In genomic region chr6:41654648-41655047, GRCm38 (mm10) we compare ENCODE assay signal across 25 mouse cellular contexts. TPM values are rescaled to one million over a fixed set of nuclear protein-coding genes. Genes with fewer than 3 reads are reported as not detected.
A peak's percentile ranks its signal among the peaks of the same experiment; 100 is the strongest.
DNase-seq lines count a peak whose midpoint lies in the region; ATAC-seq lines count a peak whose summit lies in the region.
"Had no signal": no experiment of that assay in that cellular context is flagged by ENCODE, and none has a peak within 500 bp of the region (broad histone marks: within the 10 kb centered on the region; RNA-seq: fewer than 3 reads in every experiment).

No protein-coding gene starts in this region.

- DNase-seq in thymus, postnatal 0 days (ENCODE audit: low spot score) = peak; percentile 9
- DNase-seq in thymus, postnatal 10 days (ENCODE audit: low spot score in 2 of 2) = no peak
- DNase-seq in CD4-positive, CD25-positive, alpha-beta regulatory T cell, adult 2 months (ENCODE audit: low read depth, low spot score) = peak; percentile 14
- peak; percentile 10 for DNase-seq in naive thymus-derived CD4-positive, alpha-beta T cell, adult 2 months (ENCODE audit: low read depth)
- no peak for DNase-seq in spleen, postnatal 10 days (ENCODE audit: low spot score in 2 of 2)
- no peak for DNase-seq in lung, postnatal 4 days
- DNase-seq: adrenal gland, postnatal 10 days; cerebellum, adult 11 months; cerebellum, adult 8-10 months; cerebellum, postnatal 14 days; gastrocnemius, adult 2 months; gastrocnemius, postnatal 25 days; heart, adult 11 months; heart, postnatal 14 days had no signal

- peak; percentile 80 to 87 for ATAC-seq in hematopoietic stem cell, adult 5-6 weeks (replicated peaks in 1 of 2; ENCODE audit: insufficient read depth in 1 of 2, low FRiP score in 2 of 2, low TSS enrichment in 1 of 2, low read depth in 1 of 2, poor library complexity in 2 of 2, severe bottlenecking in 2 of 2)
- ATAC-seq: forebrain, embryonic 14.5 days had no signal

RNA-seq across cellular contexts. Expression of gene Trpv6, which starts 18.4 kb away (rescaled TPM):
- polyA plus RNA-seq in thymus, postnatal 0 days (2015; fragmentation: Nextera tagmentation; extraction: Ambion mirVana) = 0.64 and 1.1 TPM in 2 replicates
- not detected in 2 replicates for total RNA-seq in hematopoietic stem cell, adult 5-6 weeks (2017)
- total RNA-seq: adrenal gland, postnatal 10 days; gastrocnemius, adult 2 months; gastrocnemius, postnatal 25 days; heart, postnatal 14 days had no signal
- polyA plus RNA-seq: G1E; heart, embryonic 14.5 days had no signal

RNA-seq across cellular contexts. Expression of gene Trpv5, which starts 25.9 kb away (rescaled TPM):
- 0.04 TPM in 1 of 2 replicates, not detected in the other for polyA plus RNA-seq in thymus, postnatal 0 days (2015; fragmentation: Nextera tagmentation; extraction: Ambion mirVana)
- total RNA-seq in hematopoietic stem cell, adult 5-6 weeks (2017) = not detected in 2 replicates
- total RNA-seq: adrenal gland, postnatal 10 days; gastrocnemius, adult 2 months; gastrocnemius, postnatal 25 days; heart, postnatal 14 days had no signal
- polyA plus RNA-seq: brain, embryonic 14.5 days; embryonic facial prominence, embryonic 10.5 days; embryonic facial prominence, embryonic 14.5 days; forebrain, embryonic 14.5 days; G1E; heart, embryonic 10.5 days; heart, embryonic 14.5 days; hindbrain, embryonic 10.5 days; hindbrain, embryonic 14.5 days had no signal

RNA-seq across cellular contexts. Expression of gene Llcfc1, which starts 29.6 kb away (rescaled TPM):
- 0.18 TPM in 1 of 2 replicates, not detected in the other for polyA plus RNA-seq in thymus, postnatal 0 days (2015; fragmentation: Nextera tagmentation; extraction: Ambion mirVana)
- total RNA-seq in hematopoietic stem cell, adult 5-6 weeks (2017) = not detected in 2 replicates
- total RNA-seq: adrenal gland, postnatal 10 days; adrenal gland, postnatal 4 days; G1E; gastrocnemius, adult 2 months; gastrocnemius, postnatal 25 days; heart, postnatal 14 days had no signal
- polyA plus RNA-seq: brain, embryonic 14.5 days; embryonic facial prominence, embryonic 10.5 days; embryonic facial prominence, embryonic 14.5 days; forebrain, embryonic 14.5 days; G1E; heart, embryonic 10.5 days; heart, embryonic 14.5 days; hindbrain, embryonic 10.5 days; hindbrain, embryonic 14.5 days had no signal

RNA-seq across cellular contexts. Expression of gene Ephb6, which starts 49.4 kb away (rescaled TPM):
- polyA plus RNA-seq in thymus, postnatal 0 days (2015; fragmentation: Nextera tagmentation; extraction: Ambion mirVana) = 81.3 and 84.2 TPM in 2 replicates
- 10.7 and 17.9 TPM in 2 replicates for total RNA-seq in hematopoietic stem cell, adult 5-6 weeks (2017)

RNA-seq across cellular contexts. Expression of gene Kel, which starts 49.5 kb away (rescaled TPM):
- polyA plus RNA-seq in thymus, postnatal 0 days (2015; fragmentation: Nextera tagmentation; extraction: Ambion mirVana) = 0.31 and 0.75 TPM in 2 replicates
- total RNA-seq in hematopoietic stem cell, adult 5-6 weeks (2017) = 2.3 and 12.9 TPM in 2 replicates
- total RNA-seq: gastrocnemius, adult 2 months; gastrocnemius, postnatal 25 days had no signal

Comparison
In these comparisons a context has a peak if more than half of its experiments do, and no peak if none do; other contexts are left out.
1. DNase-seq: peak in thymus, postnatal 0 days (single experiment), CD4-positive, CD25-positive, alpha-beta regulatory T cell, adult 2 months (single experiment) and naive thymus-derived CD4-positive, alpha-beta T cell, adult 2 months (single experiment); none in thymus, postnatal 10 days (0 of 2), spleen, postnatal 10 days (0 of 2) and lung, postnatal 4 days (0 of 2).